Mouse (Mus musculus) liver, adult 2 months (tissue): ENCODE measurements around the gene Tead3. TPM values are rescaled to one million over a fixed set of nuclear protein-coding genes. Genes with fewer than 3 reads are reported as not detected.

Experiments used
- DNase-seq: peaks from one replicate; pipeline ENCODE4 v3.0.0-alpha.2; 2011; ENCODE audit warnings: low read depth, low spot score; ENCODE audit errors: extremely low read depth
- H3K27ac ChIP-seq: fragments of 200-500 bp; replicated peaks from 2 replicates; pipeline ENCODE4 v1.5.1; 2012; ENCODE audit warnings: low read depth, mild to moderate bottlenecking, control low read depth, inconsistent platforms, low read length; ENCODE audit not compliant: insufficient read depth
- H3K27me3 ChIP-seq: fragments of 200-500 bp; 2 replicates; pipeline ENCODE4 v1.6.1; 2012; ENCODE audit warnings: mild to moderate bottlenecking, moderate library complexity, low read length, inconsistent platforms; ENCODE audit not compliant: control insufficient read depth, insufficient read depth
- H3K36me3 ChIP-seq: fragments of 200-500 bp; 2 replicates; pipeline ENCODE4 v1.6.1; 2012; ENCODE audit warnings: low read length, inconsistent platforms; ENCODE audit not compliant: control insufficient read depth, insufficient read depth
- H3K4me1 ChIP-seq: fragments of 200-500 bp; 2 replicates; pipeline ENCODE4 v1.6.1; 2011; ENCODE audit warnings: low read length; ENCODE audit not compliant: control insufficient read depth, insufficient read depth
- H3K4me3 ChIP-seq: fragments of 200-500 bp; 2 replicates; pipeline ENCODE4 v1.5.1; 2011; ENCODE audit warnings: low read depth, mild to moderate bottlenecking, control low read depth, low read length, moderate library complexity; ENCODE audit not compliant: insufficient read depth
- H3K79me2 ChIP-seq: fragments of 200-500 bp; 2 replicates; pipeline ENCODE4 v1.6.1; 2012; ENCODE audit warnings: inconsistent platforms, mild to moderate bottlenecking, low read length, moderate library complexity; ENCODE audit not compliant: control insufficient read depth, insufficient read depth
- H3K9ac ChIP-seq: fragments of 200-500 bp; 2 replicates; pipeline ENCODE4 v1.6.1; 2012; ENCODE audit warnings: low read depth, mild to moderate bottlenecking, control low read depth, inconsistent platforms, low read length
- CTCF ChIP-seq: fragments of 200-500 bp; IDR thresholded peaks from 2 replicates; pipeline ENCODE4 v1.5.1; 2011; ENCODE audit warnings: low read depth, low read length, control low read depth
- POLR2A ChIP-seq: fragments of 200-500 bp; IDR thresholded peaks from 2 replicates; pipeline ENCODE4 v1.6.1; 2011; ENCODE audit warnings: low read length, control low read depth; ENCODE audit not compliant: insufficient read depth; ENCODE audit errors: extremely low read depth
- WGBS: fragments of 180-500 bp; shearing (Covaris S2); methylation state at CpG from one replicate; pipeline ENCODE4 v1.1.7; 2018; 5-methylcytosine and 5-hydroxymethylcytosine counted together
- polyA plus RNA-seq: library from polyadenylated mRNA; depleted of rRNA; stranded (reverse); fragments of >200 nt; gene quantifications from 2 replicates; pipeline ENCODE4 v1.2.3, GENCODE M21; 2012
- total RNA-seq: library from RNA; depleted of rRNA; stranded (reverse); fragments of >200 nt; gene quantifications from 2 replicates; pipeline ENCODE4 v1.2.3, GENCODE M21; 2014

The Tead3 gene
- total and polyA plus RNA-seq, 2 experiments = 3.0 to 11.0 TPM

DNA sequence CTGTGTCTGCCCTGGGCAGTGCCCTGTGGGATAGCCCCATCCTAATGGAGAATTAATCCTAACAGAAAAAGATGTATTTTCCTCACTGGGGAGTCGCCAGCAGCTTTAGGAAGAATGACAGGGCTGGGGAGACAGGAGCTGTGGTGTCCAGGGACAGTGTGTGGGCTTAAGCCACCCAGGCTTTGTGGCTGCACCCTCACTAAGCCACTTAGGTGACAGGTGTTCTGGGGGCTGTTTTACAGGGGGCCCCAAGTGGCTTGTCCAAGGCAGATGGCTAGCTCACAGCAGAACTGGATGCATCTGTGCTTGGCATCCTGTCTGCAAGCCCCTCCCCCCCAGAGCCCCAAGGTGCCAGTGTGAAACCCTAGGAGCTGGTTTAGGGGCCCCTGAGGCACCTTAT lies 21.3 kb upstream of the Tead3 start:
- no peak overlapping the region for H3K4me3 ChIP-seq
- no peaks in the 10 kb centered on the region for H3K4me1 ChIP-seq
- no peak overlapping the region for H3K9ac ChIP-seq
- H3K27me3 ChIP-seq = peaks cover 8% of the 10 kb centered on the region
- 91% methylated on average over 1 of the region's 1 CpGs for WGBS
- no peaks in the 10 kb centered on the region for H3K36me3 ChIP-seq
- TF ChIP-seq CTCF = no peak
- no peak for TF ChIP-seq POLR2A
- DNase-seq = no peak
- no peaks in the 10 kb centered on the region for H3K79me2 ChIP-seq
- H3K27ac ChIP-seq = no peak overlapping the region

DNA sequence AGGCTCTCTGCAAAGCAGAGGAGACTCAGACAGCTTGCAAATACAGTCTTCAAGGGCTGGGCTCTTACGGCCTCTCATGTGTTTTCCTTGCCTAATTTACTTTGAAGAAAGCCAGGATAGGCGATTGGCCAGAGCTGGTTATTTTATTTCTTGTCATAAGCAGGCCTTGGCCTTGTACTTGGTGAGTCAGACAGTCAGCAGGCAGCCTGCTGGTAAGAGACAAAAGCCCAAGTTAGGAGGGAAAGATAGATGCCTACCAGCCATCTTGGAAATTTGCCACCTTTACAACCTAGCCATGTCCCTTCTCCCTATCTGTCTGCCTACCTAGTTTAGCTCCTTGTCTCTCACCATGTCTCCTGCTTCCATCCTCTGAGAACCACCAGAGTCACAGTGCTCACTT lies 20.7 kb upstream of the Tead3 start:
- H3K4me3 ChIP-seq = no peak overlapping the region
- H3K9ac ChIP-seq = no peak overlapping the region
- WGBS = 86% methylated on average over 2 of the region's 2 CpGs
- TF ChIP-seq CTCF = no peak
- no peak for TF ChIP-seq POLR2A
- no peak overlapping the region for H3K27ac ChIP-seq
- H3K36me3 ChIP-seq = no peaks in the 10 kb centered on the region
- H3K27me3 ChIP-seq = peaks cover 8% of the 10 kb centered on the region
- DNase-seq = no peak
- H3K4me1 ChIP-seq = no peaks in the 10 kb centered on the region
- H3K79me2 ChIP-seq = no peaks in the 10 kb centered on the region

DNA sequence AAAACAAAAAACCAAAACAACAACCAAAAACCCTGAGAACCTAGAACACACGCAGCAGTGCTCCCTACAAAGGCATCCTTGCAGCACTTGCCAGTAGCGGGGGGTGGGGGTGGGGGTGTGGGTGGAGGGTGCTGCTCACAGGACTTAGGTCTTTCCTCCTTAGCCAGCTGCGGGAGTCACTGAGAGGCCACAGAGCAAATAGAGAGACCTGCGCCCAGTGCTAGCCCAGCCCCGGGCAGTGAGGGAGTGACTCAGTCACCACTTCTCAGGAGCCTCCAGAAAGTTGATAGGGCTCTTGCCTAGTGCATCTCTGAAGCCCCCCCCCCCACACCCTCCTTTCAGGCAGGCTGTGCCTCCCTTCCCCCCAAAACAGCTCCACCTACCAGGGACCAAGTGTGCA lies 18.4 kb upstream of the Tead3 start:
- TF ChIP-seq CTCF (no peak), POLR2A (no peak)
- WGBS = 62% methylated on average over 5 of the region's 5 CpGs

DNA sequence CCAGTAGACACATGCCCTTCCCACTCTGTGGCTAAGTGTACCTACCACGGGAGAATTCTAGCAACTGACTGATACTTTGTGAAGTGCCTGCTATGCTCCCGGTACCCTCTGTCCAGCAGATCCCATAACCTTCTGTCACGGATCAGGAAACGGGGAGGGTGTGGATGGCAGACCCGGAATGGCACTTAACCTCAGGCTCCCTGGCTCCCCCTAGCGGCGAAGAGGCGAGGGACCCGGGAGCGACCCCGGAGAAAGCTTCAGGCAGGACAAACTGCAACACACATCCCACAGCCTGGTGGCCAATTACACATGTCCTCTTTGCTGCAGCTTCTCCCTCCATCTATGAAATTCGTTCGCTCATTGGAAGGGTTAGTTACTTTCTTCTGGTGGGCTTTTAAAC lies 17.8 kb upstream of the Tead3 start:
- H3K27ac ChIP-seq = no peak overlapping the region
- no peak for TF ChIP-seq POLR2A
- TF ChIP-seq CTCF = peak; percentile 91
- DNase-seq = peak; percentile 34
- WGBS = 7% methylated on average over 13 of the region's 13 CpGs
- H3K4me3 ChIP-seq = no peak overlapping the region
- H3K27me3 ChIP-seq = peaks cover 13% of the 10 kb centered on the region; the same call in 1 of the 2 replicates
- no peak overlapping the region for H3K9ac ChIP-seq
- H3K79me2 ChIP-seq = no peaks in the 10 kb centered on the region
- no peaks in the 10 kb centered on the region for H3K36me3 ChIP-seq
- no peaks in the 10 kb centered on the region for H3K4me1 ChIP-seq

More for the DNA sequence above, 18.4 kb upstream of the Tead3 start:
- Histone ChIP-seq H3K79me2 (no peaks in the 10 kb centered on the region), H3K9ac (no peak overlapping the region), H3K4me3 (no peak overlapping the region), H3K27ac (no peak overlapping the region), H3K36me3 (no peaks in the 10 kb centered on the region), H3K4me1 (no peaks in the 10 kb centered on the region), H3K27me3 (peaks cover 7% of the 10 kb centered on the region; the same call in 1 of the 2 replicates)
- DNase-seq = no peak

DNA sequence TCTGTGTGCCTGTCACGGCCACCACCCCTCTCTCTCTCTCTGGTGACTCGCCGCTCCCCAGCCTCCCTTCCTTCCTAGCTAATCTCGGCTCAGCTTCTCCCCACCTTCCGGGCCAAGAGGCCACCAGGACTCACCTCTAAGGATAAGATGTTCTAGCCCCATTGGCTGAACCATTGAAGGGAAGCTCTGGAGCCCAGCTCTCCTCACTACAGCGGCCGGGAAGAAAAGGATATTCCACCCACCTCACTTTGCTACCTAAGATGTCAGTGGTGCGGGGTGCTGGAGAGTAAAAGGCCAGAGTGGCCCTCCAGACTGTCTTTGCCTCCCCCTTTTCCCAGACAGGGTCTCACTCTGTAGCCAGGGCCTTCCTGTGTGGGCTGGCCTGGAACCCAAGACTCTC lies 14.5 kb upstream of the Tead3 start, which contains the start of gene Tulp1:
TSS of gene Tulp1 (minus strand) at position 101 of the 400 bp plus-strand sequence.
- Histone ChIP-seq H3K4me1 (no peaks in the 10 kb centered on the region), H3K4me3 (no peak within 1 kb of the TSS), H3K79me2 (no peaks in the 10 kb centered on the region), H3K36me3 (no peaks in the 10 kb centered on the region), H3K9ac (no peak within 1 kb of the TSS), H3K27me3 (peaks cover 24% of the 10 kb centered on the region; the same call in 1 of the 2 replicates), H3K27ac (no peak within 1 kb of the TSS)
- WGBS = 68% methylated on average over 8 of the region's 8 CpGs
- no peak for TF ChIP-seq POLR2A
- TF ChIP-seq CTCF = no peak
- no peak for DNase-seq

DNA sequence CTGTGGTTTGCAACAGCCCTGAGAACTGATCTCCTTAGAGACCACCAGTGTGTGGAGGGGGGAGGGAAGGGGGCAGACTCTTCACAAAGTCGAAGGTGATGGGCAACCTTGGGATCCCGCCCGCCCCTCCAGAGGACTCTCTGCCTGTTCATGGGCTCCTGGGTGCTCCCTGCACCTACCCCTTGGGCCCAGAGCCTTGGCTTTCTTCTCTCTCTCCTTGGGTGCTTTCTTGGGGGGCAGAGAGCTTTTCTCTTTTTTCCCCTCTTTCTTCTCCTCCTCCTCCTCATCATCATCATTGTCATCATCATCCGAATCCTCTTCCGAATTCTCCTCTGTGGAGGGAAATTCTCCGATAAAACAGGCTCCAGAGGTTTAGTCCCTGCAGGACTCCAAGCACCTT lies 12.9 kb upstream of the Tead3 start:
- TF ChIP-seq POLR2A (no peak), CTCF (no peak)
- H3K27me3 ChIP-seq = peaks cover 28% of the 10 kb centered on the region; the same call in 1 of the 2 replicates
- DNase-seq = no peak

More for the DNA sequence above, 12.9 kb upstream of the Tead3 start:
- Histone ChIP-seq H3K4me1 (no peaks in the 10 kb centered on the region), H3K4me3 (no peak overlapping the region), H3K36me3 (no peaks in the 10 kb centered on the region), H3K79me2 (no peaks in the 10 kb centered on the region), H3K9ac (no peak overlapping the region), H3K27ac (no peak overlapping the region)
- 29% methylated on average over 6 of the region's 6 CpGs for WGBS
